Mouse (Mus musculus): Measurements from ENCODE around the gene Tbx5.

- TF ChIP-seq POLR2A (IDR thresholded peaks at IDR 0.05; ENCODE audit: low read depth, low read length) (no peak), CTCF (IDR thresholded peaks at IDR 0.05; ENCODE audit: extremely low read depth, insufficient read length, insufficient replicate concordance, low read depth, low read length) (no peak)
Observed at GRCm38 (mm10) chr5:119862431-119862830, 30.0 kb downstream of the Tbx5 start.
